Mouse (Mus musculus) liver, embryonic 14.5 days (tissue): ENCODE measurements at regions not wholly inside any gene's neighbourhood (a gene's known extent, or its start where the extent isn't known, plus 50 kb on each side); places are given as distances from the start of the nearest gene placed in this dataset.
A peak's percentile ranks its signal among the peaks of the same experiment; 100 is the strongest.

Source experiments
- CTCF ChIP-seq: IDR thresholded peaks from 2 replicates; pipeline ENCODE4 v1.5.1; 2016; ENCODE audit warnings: antibody characterized with exemption, low read depth, control low read depth
- EP300 ChIP-seq: IDR thresholded peaks from 2 replicates; pipeline ENCODE4 v1.6.1; 2016; ENCODE audit warnings: antibody characterized with exemption, low read depth

DNA sequence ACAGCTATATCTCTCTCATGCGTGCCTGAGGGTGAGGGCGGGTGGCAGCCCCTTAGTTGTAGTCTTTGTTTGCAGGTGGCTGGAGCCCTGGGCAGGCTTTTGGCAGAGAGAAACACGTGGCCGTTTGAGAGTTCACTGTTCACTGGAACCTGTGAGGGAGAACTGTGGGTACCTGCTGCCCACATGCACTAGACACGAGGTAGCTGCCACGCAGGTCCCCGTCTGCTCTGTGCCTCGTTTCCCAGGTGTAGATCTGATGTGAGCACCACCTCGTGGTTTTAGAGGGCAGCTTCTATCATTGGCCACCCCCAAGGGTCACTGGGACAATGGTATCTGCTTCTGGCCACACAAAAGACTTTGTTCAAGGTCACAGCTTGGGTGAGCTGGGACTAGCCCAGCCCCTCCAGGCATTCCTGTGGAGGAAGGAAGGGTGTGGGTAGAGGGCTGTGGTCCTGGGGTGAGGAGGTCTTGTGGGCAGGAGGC, 92.5 kb downstream of the Mn1 start:
- TF ChIP-seq CTCF (peak; percentile 43; the same call in 1 of the 2 replicates), EP300 (no peak)
